Mouse (Mus musculus) naive thymus-derived CD4-positive, alpha-beta T cell, adult 5 months (primary cell): ENCODE measurements around the gene Phactr3. TPM values are rescaled to one million over a fixed set of nuclear protein-coding genes. Genes with fewer than 3 reads are reported as not detected.

Experiments used
- polyA plus RNA-seq: library from polyadenylated mRNA; unstranded; fragments of 100-300 nt; shearing (Covaris generic); gene quantifications from one replicate; pipeline ENCODE4 v1.2.1, GENCODE M21; 2017

Gene Phactr3
- not detected for polyA plus RNA-seq

GRCm38 (mm10) chr2:178118801-178119560 is at the start of gene Phactr3:
TSS of gene Phactr3 (plus strand) at chr2:178118975.

DNA sequence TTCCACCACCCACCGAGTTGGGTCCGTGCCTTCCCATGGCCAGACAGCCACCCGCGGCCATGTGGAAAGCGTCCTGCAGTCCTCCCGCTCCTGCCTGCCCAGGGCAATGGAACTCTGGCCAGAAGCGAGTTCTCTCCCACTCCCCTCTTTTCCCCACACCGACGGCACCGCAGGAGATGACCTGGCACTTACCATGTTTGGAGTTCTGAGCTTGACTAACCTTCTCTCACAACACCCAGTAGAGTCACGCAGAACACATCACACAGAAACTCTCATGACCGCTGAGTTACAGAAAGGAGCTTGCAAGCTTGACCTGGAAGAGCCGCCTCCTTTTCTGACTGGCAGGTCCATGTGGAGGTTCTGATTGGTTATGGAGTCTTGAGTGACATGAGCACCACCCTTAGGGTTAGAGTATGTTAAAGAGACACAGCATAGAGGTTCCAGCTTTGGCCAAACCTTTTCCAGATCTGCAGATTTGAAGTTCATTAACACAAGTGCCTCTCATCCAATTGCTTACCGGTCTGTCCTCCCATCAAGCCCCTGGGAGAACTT is 40.5 kb upstream of the Phactr3 start, which contains the start of gene Zfp931:
TSS of gene Zfp931 (minus strand) at position 311 of the 552 bp plus-strand sequence.

Other genes with a start within 250 kb of the Phactr3 start
- gene Gm14327, start 221.9 kb upstream of the Phactr3 start, polyA plus RNA-seq = not detected
- 0.87 TPM for gene Zfp972, start 193.4 kb upstream of the Phactr3 start, polyA plus RNA-seq
- gene Gm14326, start 161.7 kb upstream of the Phactr3 start, polyA plus RNA-seq = 3.4 TPM
- 4.5 TPM for gene Zfp971, start 95.7 kb upstream of the Phactr3 start, polyA plus RNA-seq
- gene Zfp931, start 40.5 kb upstream of the Phactr3 start, polyA plus RNA-seq = 6.6 TPM